ENCODE assay signal across 16 mouse cellular contexts in the genomic region with DNA sequence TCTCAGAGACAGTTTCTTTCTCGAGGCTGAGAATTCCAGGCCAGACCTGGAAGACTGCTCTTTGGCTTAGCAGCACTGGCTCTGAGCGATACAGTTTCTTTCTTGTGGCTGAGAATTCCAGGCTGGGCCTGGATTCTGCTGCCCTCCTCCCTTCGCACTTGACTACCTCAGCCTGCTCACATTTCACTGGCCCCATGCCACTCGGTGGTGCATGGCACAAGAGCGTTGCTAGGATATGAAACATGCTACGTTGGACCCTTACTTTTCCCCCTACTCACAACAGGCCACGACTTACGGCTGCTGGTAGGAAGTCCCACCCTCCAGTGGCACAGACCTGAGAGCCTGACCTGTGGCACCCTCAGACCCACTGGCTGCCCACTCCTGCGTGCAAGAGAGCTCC. TPM values are rescaled to one million over a fixed set of nuclear protein-coding genes. Genes with fewer than 3 reads are reported as not detected.
DNase-seq lines count a peak whose midpoint lies in the region; ATAC-seq and TF ChIP-seq lines count a peak whose summit lies in the region.
"Had no signal": no experiment of that assay in that cellular context is flagged by ENCODE, and none has a peak within 500 bp of the region (broad histone marks: within the 10 kb centered on the region; RNA-seq: fewer than 3 reads in every experiment).

No protein-coding gene starts in this region.

- H3K4me3 ChIP-seq in hindbrain, embryonic 10.5 days = no peak overlapping the region
- H3K4me3 ChIP-seq in hindbrain, embryonic 13.5 days = no peak overlapping the region
- no peak overlapping the region for H3K4me3 ChIP-seq in lung, embryonic 14.5 days (ENCODE audit: low read depth, low read length)
- H3K4me3 ChIP-seq: midbrain, embryonic 12.5 days had no signal

- peak overlapping the region; percentile 6 for H3K27ac ChIP-seq in hindbrain, embryonic 10.5 days
- no peak overlapping the region for H3K27ac ChIP-seq in hindbrain, embryonic 13.5 days
- H3K27ac ChIP-seq in lung, embryonic 14.5 days (ENCODE audit: low read depth) = no peak overlapping the region
- H3K27ac ChIP-seq: hindbrain, embryonic 14.5 days; midbrain, embryonic 12.5 days had no signal

- no peaks in the 10 kb centered on the region for H3K36me3 ChIP-seq in hindbrain, embryonic 10.5 days
- no peaks in the 10 kb centered on the region for H3K36me3 ChIP-seq in hindbrain, embryonic 13.5 days
- H3K36me3 ChIP-seq in lung, embryonic 14.5 days (ENCODE audit: insufficient read depth) = no peaks in the 10 kb centered on the region
- H3K36me3 ChIP-seq: midbrain, embryonic 12.5 days had no signal

- peaks cover 27% of the 10 kb centered on the region for H3K4me1 ChIP-seq in hindbrain, embryonic 10.5 days (replicated peaks)
- peaks cover 6% of the 10 kb centered on the region for H3K4me1 ChIP-seq in hindbrain, embryonic 13.5 days (replicated peaks)
- H3K4me1 ChIP-seq in lung, embryonic 14.5 days (ENCODE audit: insufficient read depth) = no peaks in the 10 kb centered on the region

- H3K4me2 ChIP-seq in hindbrain, embryonic 13.5 days = no peak overlapping the region
- no peak overlapping the region for H3K4me2 ChIP-seq in lung, embryonic 14.5 days
- H3K4me2 ChIP-seq: hindbrain, embryonic 14.5 days; midbrain, embryonic 12.5 days had no signal

- H3K9ac ChIP-seq in hindbrain, embryonic 13.5 days = no peak overlapping the region
- H3K9ac ChIP-seq in lung, embryonic 14.5 days = no peak overlapping the region
- H3K9ac ChIP-seq: hindbrain, embryonic 14.5 days; midbrain, embryonic 12.5 days had no signal

- no peak for TF ChIP-seq CTCF in lung, embryonic 14.5 days (IDR thresholded peaks at IDR 0.05; ENCODE audit: low read depth)

- no peak for ATAC-seq in hindbrain, embryonic 13.5 days (ENCODE audit: low FRiP score)
- ATAC-seq in lung, embryonic 14.5 days (ENCODE audit: insufficient read depth) = no peak

- WGBS in hindbrain, embryonic 10.5 days = 64% methylated on average over 9 of the region's 9 CpGs
- WGBS in hindbrain, embryonic 13.5 days = 58% methylated on average over 9 of the region's 9 CpGs
- WGBS in lung, embryonic 14.5 days = 67% methylated on average over 9 of the region's 9 CpGs

- no peaks in the 10 kb centered on the region for H3K27me3 ChIP-seq in hindbrain, embryonic 10.5 days (ENCODE audit: insufficient read depth, poor library complexity, severe bottlenecking)
- H3K27me3 ChIP-seq in hindbrain, embryonic 13.5 days = no peaks in the 10 kb centered on the region
- H3K27me3 ChIP-seq in lung, embryonic 14.5 days (ENCODE audit: insufficient read depth, low read length) = no peaks in the 10 kb centered on the region
- H3K27me3 ChIP-seq: midbrain, embryonic 12.5 days had no signal

- peak; percentile 5 to 18 for DNase-seq in cerebellum, postnatal 14 days
- DNase-seq in cerebellum, adult 9-10 months = no peak
- DNase-seq in hindbrain, embryonic 10.5 days (ENCODE audit: low spot score) = no peak
- DNase-seq in lung, embryonic 14.5 days = peak; percentile 6
- no peak for DNase-seq in lung, adult 18-20 months
- DNase-seq in kidney, postnatal 36 days = peak; percentile 1 to 49
- DNase-seq in right cerebral cortex, adult 2 months (ENCODE audit: low spot score in 2 of 2) = no peak
- DNase-seq: heart, adult 18-20 months; lung, postnatal 36 days; right cerebral cortex, postnatal 25 days had no signal

- H3K9me3 ChIP-seq in hindbrain, embryonic 10.5 days = no peaks in the 10 kb centered on the region
- H3K9me3 ChIP-seq in hindbrain, embryonic 13.5 days = no peaks in the 10 kb centered on the region
- H3K9me3 ChIP-seq in lung, embryonic 14.5 days (ENCODE audit: low read depth, low read length) = no peaks in the 10 kb centered on the region
- H3K9me3 ChIP-seq: midbrain, embryonic 12.5 days had no signal

RNA-seq across cellular contexts. Expression of a gene that starts 46.5 kb away (rescaled TPM):
- polyA plus RNA-seq in hindbrain, embryonic 10.5 days (2016; fragmentation: Nextera tagmentation; extraction: Ambion mirVana) = not detected in 2 replicates
- 0.83 and 0.99 TPM in 2 replicates for polyA plus RNA-seq in hindbrain, embryonic 13.5 days (2015; fragmentation: Nextera tagmentation; extraction: Ambion mirVana)
- polyA plus RNA-seq in lung, embryonic 14.5 days (2014; fragmentation: Nextera tagmentation; extraction: Ambion mirVana) = not detected in 2 replicates
- polyA plus RNA-seq: cortical plate, adult 2 months; frontal cortex, adult 2 months; midbrain, embryonic 12.5 days; urinary bladder, adult 2 months had no signal

Comparison
In these comparisons a context has a peak if more than half of its experiments do, and no peak if none do; other contexts are left out.
1. DNase-seq: peak in cerebellum, postnatal 14 days (2 of 2), lung, embryonic 14.5 days (single experiment) and kidney, postnatal 36 days (2 of 2); none in cerebellum, adult 9-10 months (single experiment), hindbrain, embryonic 10.5 days (single experiment), lung, adult 18-20 months (0 of 2) and right cerebral cortex, adult 2 months (0 of 2).